Mouse (Mus musculus) left cerebral cortex, adult 9 months (tissue): Measurements from ENCODE around the gene Ctdspl.

Source experiments
- DNase-seq, 2 experiments: peaks; one replicate each; pipeline ENCODE4 v3.0.0; 2022; ENCODE audit warnings: low spot score in 2 of 2

The Ctdspl gene

DNA sequence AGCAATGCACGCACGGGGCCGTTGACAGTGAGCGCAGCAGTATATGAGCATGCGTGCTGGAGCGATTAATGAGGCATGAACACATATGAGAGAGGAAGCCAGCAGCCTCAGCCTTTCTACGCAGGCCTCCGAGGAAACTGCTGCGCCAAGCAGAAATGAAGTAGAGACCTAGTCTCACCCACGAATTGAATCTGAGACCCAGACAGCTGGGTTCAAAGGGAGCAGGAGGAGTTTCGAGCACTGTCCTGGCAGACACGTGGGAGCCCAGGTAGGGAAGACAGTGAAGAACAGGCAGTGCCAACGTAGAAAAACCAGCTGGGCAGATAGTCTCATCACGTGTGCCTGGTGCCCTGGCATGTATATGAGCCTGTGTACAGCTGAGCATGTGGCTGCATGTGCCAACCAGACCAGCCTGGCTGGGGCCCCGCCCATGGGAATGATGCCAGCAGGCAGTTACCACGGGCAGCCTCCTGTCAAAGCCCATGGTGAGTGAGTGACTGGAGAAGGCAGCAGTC is 6.5 kb upstream of the Ctdspl start:
- peak in 1 of 2 experiments; percentile 54 for DNase-seq

DNA sequence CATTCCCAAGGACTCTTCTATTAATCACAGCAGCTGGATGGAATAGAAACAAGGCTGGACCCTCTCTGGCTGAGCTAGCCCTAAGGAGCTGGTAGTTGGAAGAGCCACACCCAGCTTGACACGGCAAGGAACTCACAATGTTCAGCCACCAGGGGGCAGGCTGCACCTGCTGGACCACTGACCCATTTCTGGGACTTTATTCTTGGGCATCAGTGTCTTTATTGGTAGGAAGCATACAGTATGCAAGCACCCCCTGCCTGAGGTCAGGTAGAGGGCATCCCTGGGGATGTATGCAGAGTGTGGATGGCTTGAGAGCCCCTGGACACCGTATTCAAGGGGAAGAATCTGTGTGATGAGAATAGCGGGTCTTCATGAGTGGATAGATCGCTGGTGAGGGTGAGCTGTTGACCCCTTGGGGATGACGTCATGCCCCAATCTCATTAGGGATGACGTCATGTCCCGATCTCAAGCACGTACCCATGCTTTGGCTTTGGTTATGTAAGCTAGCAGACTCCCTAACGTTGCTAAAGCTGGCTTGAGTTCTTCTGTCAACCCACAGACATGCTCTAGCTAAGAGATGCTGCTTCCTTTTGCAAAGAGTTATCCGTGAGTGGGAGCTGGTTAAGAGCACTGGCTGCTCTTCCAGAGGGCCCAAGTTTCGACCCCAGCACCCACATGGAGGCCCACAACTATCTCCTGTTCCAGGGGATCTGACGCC is 5.3 kb upstream of the Ctdspl start:
- peak; percentile 62 to 84 for DNase-seq

DNA sequence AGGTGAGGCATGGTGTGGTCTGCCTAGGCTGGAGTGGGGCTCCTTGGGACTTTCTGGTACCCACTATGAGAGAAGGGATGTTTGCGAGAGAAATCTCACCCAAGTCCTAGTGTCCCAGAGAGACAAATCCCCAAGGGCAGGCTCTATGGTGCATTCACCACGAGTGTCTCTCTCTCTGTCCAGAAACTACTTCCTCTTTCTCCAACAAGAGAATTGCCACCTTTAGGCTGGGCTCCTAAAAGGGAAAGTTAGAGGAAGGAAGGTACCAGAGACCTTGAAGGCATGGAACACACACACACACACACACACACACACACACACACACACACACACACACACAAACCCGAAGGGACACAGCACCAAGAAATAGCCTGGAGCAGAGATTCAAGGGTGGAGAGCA is 4.3 kb upstream of the Ctdspl start:
- DNase-seq: no peak

DNA sequence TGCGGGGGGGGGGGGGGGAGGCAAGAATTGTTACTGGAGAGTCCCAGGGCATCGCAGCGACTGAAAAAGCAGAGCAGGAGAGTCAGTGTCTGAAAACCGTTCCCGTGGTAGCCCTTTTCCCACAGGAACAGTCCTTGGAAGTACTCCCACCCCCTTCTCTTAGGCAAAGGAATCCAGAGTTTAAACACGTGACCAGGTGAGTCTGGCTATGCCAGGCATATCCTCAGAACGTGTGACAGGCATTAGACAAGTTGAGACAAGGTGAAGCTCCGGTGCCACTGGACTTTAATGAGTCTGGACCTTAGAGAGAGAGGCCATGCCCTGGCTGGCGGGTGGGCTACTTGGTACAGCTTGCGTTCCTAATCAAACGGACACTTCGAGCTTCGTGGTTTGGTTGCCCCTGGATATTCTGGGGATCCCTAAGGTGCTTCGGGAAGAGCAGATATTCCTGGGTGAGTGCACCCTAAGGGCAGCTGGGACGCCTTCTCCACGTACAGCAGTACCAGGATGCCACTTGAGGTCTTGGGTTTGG is 1.6 kb upstream of the Ctdspl start:
- DNase-seq: no peak

DNA sequence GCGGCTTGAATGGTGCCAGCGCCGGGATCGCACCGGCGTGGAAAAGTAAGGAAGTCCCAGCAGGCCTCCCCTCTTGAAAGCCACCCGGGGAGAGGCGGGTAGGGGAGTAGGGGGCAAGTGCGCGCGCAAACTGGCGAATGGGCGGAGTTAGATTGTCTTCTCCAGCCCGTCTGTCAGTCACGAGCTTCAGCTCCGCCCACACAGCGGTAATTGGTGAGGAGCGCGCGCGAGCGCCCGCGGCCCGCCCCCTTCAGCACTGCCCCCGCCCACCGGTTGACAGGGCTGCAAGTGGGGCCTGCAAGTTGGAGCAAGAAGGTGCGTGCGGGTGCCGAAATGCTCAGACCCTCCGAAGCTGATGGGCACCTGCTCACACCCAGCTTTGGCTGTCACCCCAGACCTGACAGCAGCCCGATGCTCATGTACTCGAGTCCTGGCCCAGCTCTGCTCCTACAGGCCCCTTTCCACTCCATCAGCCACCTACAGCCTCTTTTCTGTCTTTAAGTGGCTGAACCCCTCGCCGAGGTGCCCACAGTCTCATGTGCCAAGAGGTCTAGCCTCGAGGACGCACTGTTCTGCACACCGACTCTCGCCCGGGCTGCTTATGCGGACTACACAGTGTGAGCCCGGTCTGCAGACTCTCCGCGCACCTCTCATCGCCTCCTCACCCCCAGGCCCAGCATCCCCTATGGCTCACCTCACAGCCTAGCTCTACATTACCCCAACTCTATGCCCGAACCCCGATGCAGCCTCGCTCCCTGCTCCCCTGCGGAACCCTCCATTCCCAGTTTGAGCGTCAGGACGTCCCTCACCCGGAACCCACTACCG is 755 bp upstream of the Ctdspl start:
- peak; percentile 90 to 96 for DNase-seq

DNA sequence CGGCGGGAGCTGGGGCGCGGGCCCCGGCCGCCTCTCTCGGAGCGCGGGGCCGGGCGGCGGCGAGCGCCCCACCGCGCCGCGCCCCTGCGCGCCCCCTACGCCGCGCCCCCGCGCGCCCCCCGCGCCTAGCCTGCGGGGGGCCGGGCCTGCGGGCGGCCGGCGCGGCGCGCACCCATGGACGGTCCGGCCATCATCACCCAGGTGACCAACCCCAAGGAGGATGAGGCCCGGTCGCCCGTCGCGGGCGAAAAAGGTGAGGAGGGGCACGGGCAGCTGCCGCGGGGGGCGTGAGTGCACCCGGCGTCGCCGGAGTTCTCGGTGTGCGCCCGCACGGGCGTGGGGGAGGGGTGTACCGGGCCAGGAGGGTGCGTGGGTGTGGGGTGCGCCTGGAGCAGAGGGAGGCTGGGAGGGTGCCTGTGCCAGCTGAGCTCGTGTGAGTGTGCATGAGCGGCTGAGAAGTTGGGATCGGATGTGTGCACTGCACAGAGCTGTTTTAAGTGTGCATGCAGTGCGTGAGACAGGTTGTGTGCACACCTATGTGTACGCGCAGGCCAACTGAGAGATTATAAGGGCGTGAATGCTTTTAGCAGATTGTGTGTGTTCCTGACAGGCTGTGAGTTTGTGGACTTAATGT is 552 bp downstream of the Ctdspl start:
- DNase-seq: peak; percentile 61 to 73

DNA sequence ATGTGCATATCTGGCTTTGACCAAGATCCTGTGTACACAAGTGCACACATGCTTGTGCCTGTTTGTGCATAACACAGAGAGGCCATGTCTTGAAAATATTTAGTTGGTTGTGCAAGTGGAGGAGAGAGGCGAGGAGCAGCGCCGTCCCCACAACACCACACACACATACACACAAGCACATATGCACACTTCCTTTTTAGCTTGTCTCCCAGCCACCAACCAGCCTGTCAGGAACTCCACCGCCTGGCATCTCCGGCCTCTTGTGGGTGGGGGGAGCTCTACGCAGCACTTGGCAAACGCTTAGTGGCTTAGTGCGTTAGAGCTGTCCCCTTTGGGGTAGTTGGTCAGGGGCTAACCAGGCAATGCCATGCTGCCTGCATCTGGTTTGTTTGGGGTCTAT is 1.2 kb downstream of the Ctdspl start:
- peak in 1 of 2 experiments; percentile 45 for DNase-seq

DNA sequence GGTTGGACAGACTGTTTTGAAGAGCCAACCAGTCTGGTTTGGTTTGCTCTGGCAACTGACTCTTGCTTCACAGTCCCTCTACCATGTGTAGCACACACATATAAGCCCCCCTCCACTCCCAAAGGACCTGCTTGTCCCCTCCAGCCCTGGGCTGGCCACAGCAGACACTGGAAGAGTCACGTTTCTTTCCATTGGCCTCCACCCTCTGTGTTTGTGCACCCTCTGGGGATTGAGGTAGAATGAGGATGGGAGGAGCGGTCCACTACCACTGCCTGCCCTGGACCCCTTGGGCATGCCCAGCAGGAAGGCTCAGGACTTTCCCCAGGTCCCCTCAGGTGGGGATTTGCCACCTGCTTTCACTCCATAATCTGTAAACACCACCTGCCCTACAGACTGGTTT is 1.8 kb downstream of the Ctdspl start:
- DNase-seq: no peak

DNA sequence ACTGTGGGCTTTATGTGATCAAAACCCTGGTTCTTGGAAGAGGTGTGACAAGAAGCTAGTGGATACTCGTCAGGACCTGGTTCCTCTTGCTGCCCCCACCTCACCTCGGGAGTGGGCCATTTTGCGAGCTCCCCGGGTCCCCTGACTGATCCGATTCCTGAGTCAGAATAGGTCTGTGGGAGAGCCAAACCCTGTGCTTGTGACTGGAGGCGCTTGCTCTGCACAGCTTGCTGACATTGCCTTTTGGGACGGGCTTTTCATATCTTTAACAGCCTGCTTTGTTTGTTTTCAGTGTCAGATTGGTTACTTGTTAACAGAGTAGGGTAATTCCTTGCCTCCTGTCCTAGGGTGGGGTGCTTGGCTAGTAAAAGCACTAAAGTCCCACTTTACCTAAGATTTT is 2.4 kb downstream of the Ctdspl start:
- no peak for DNase-seq

DNA sequence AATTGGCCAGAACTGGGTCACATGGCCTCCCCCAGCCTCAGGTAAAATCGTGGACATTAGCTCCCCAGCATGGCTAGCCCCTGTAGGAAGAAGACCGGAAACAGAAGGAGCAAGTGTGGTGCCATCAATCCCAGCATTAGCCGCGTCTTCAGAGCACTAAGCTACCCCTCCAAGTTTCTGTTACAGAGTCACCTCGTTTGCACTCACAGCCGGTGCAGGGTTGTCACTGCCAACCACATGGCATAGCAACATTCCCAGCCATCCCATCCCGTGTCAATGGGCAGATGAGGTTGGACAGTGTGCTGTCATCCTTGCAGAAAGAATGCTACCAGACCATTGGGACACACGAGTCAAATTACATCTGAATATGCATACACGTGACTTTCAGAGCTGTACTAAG is 4.4 kb downstream of the Ctdspl start:
- no peak for DNase-seq

DNA sequence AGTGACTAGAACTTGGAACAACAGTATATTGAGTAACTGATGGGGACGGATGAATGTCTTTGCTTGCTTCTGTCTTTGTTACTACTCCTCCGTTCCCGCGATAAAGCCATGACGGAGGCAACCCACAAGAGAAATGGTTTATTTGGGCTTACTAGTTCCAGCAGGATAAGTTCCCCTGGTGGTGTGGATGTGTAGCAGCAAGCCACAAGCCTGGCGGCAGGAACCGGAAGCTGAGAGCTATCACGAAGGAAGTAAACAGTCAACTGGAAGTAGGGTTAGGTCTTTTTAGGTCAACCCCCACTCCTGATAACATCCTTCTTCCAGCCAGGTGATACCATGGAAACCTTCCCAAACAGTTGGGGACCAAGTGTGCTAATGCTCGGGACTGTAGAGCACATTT is 7.5 kb downstream of the Ctdspl start:
- no peak for DNase-seq

DNA sequence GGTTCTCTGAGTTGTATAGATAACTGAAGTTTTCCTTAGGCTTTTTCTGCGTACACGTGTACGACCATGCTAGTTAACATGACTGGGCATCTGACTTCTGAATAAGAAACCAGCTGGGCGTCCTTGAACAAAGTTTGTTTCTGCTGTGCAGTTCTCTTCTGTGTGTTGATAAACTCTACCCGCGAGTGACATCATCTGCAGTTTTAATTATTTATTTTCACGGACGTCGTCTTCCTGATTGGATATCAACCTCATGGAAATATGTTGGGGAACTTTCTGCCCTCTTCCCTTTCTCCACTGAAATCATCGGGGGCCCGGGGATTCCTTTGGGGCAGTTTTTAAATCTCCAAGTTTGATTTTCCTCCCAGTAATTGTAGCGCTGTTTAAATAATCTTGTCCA is 8.1 kb downstream of the Ctdspl start:
- DNase-seq: no peak

DNA sequence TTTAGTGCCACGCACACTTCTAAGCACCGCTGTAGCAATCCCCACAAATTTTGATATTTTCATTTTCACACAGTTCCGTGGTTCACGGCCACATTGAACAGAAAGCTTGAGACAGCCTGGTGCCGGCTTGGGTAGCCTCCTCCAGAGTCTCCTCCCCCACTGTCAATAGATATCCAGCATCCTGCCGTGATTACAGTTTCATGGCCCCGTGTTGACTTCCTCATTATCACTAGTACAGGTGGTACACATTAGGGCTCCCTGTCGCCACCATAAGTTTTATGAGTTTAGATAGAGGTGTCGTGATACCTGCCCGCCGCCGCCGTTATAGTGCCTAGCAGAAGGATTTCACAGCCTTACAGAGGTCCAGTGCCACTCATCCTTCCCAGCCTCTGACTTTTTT is 8.8 kb downstream of the Ctdspl start:
- no peak for DNase-seq

DNA sequence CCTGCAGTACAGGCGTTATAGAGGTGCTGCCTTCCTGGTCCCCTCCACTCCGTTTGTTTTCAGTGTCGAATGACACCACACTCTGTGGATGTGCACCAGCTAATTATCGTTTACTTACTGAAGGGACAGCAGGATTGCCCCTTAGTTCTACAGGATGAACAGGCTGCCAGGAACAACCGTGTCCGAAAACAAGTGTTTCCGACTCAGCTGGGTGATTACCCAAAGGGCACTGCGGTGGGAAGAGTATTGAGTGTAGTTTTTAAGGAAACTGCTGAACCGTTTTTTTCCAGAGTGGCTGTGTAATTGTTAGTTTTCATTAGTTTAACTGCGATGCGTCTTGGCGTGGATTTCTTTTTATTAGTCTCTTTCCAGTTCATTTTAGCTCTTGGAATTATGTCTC is 9.8 kb downstream of the Ctdspl start:
- no peak for DNase-seq

DNA sequence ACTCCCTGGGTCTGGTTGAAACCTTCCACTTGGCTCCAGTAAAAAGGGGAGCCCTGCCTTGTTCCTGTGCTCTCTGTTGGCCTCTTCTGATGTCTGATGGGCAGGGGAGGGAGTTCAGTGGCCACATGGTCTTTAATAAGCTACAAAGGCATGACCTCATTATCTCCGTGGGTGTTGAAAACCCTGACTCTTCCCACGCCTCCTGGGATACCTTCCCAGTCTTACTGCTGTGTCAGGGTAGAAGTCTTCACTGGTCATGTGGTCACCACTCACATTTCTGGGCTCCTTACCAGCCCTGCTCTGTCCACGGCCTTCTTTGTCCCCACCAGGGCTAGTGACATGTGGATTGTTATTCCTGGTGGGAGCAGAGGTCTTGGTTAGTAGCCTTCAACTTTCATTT is 11.3 kb downstream of the Ctdspl start:
- no peak for DNase-seq

DNA sequence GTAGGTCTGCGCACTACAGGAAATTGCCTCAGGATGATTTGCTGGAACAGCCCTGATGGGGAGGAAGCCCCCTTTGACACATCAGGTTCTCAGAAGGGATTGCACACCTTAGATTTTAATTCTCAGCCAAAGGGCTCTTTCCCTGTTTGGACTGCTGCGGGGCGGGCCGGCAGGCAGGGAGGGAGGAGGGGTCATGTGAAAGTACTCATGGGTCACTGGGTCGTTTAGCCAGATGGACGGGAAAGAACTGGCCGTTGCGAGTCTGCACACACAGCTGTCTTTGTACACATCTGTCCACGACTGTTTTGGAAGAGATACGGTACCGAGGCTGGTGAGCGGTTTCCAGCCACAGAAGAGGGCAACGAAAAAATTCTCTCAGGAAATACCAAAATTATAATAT is 13.2 kb downstream of the Ctdspl start:
- DNase-seq: no peak

DNA sequence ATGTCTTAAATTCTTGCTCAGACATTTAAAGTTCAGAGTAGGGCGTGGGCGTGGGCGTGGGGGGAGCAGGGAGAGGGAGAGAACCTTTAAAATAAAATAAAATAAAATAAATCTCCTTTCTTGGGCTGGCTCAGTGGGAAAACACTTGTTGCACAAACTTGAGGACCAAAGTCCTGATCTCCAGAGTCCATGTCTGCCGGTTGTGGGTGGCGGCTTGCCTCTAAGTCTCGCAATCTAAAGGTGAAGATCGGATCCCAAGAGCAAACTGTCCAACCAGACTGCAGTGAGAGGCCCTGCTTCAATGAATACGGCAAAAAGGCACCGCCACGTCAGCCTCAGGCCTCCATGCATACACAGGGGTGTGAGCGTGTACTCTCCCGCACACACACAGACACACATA is 13.6 kb downstream of the Ctdspl start:
- no peak for DNase-seq

DNA sequence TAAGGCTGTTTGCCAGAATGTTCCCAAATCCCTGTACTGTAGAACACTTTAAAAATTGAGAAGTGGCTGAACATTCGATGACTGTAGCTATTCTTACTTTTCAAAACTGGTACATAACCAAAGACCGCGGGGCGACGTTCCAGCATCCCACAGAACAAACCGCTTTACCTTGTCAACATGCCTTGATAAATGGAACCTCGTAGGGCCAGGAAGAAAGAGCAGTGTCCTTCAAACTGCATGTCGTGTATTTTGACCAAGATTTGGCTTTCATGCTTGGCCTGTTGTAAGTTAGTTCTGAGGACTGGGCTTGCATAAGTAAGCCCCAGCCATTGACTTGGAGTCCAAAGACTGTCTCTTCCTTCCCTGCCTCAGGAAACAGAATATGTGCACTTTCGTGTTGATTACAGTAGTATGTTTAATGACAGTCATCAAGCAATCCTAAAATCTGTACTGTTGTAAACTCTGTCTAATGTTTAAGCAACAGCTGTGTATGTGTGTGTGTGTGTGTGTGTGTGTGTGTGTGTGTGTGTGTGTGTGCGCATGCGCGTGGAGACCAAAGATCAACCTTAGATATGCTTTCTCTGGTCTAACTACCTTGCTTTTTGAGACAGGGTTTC is 14.4 kb downstream of the Ctdspl start:
- DNase-seq: no peak

DNA sequence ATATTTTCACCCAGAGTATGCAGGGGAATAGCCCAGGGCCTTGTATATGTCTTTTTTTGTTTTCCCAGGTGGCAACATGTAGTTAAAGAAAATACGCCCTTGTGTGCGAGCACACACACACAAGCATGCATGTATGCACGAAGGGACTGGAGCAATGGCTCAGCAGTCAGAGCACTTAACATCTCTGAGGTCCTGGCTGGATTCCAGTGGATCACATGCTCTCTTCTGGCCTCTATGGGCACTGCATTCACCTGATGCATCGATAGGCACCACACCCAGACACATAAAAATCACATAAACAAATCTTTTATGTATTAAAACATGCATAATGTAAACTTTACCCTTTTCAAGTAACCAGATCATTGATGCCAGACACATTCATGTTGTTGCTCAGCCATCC is 15.8 kb downstream of the Ctdspl start:
- DNase-seq: no peak

DNA sequence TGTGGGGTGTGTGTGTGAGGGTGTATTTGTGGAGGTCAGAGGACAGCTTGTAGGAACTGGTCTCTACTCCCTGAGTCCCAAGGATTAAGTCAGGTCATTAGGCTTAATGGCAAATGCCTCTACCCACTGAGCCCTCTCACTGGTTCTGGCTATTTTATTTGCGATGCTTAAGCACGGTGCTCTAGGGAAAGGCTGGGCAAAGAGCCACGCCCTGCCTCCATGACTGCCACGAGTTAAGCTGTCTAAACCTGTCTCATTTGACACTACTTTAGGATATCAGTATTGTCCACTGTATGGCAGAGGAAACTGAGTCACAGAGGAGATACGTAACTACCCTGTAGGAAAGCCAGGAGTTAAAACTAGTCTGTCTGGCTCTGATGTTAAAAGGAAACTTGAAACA is 17.7 kb downstream of the Ctdspl start:
- no peak for DNase-seq

DNA sequence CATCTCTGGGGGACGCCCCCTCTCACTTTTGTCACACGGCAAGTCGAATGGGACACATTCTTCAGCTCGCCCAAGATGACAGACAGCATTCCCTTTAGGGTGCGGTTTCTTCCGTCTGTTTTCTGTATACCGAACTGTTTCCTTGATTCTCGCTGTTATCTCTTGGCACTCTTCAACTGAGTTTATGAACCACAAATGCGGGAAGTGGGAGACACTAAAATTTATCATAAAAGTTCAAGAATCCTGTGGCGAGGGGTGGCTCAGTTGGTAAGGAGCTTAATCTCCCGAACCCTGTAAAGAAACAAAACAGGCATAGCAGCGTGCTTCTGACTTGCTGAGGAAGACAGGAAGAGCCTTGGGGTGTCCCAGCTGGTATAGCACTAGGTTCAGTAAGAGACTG is 18.1 kb downstream of the Ctdspl start:
- DNase-seq: no peak

DNA sequence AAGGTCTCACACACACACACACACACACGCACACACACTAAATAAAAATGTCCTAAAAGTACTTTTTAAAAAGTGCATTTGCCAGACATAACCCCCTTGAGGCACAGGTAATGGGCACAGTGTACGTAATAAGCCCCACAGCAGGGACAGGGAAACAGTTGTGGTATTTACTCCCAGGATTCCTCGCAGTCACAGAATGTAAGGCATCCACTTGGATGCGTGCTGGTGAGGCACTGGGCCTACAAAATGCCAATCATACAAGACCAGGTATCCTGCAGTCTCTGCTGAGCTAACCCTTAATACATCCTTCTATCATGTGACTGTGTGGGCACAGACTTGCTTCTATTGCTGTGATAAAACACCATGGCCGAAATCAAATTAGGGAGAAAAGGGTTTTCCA is 22.2 kb downstream of the Ctdspl start:
- no peak for DNase-seq
